Mouse (Mus musculus): Measurements from ENCODE around the gene Vmn1r19. TPM values are rescaled to one million over a fixed set of nuclear protein-coding genes. Genes with fewer than 3 reads are reported as not detected.

The Vmn1r19 gene
- polyA plus RNA-seq (2017; shearing (Covaris generic)), result not detected

GRCm38 (mm10) chr6:57403480-57403879 lies at the start of gene Vmn1r19:
TSS of gene Vmn1r19 (plus strand) at chr6:57403780.

GRCm38 (mm10) chr6:57363627-57364026 lies 40.0 kb upstream of the Vmn1r19 start, which contains the start of gene Vmn1r17:
TSS of gene Vmn1r17 (minus strand) at chr6:57363727.

GRCm38 (mm10) chr6:57395683-57396082 lies 7.9 kb upstream of the Vmn1r19 start, which contains the start of gene Vmn1r18:
TSS of gene Vmn1r18 (minus strand) at chr6:57395783.

GRCm38 (mm10) chr6:57428630-57429029 lies 25.1 kb downstream of the Vmn1r19 start, which contains the start of gene Vmn1r20:
TSS of gene Vmn1r20 (plus strand) at chr6:57428930.

Other genes starting within 250 kb of the Vmn1r19 start
- gene Vmn1r12, start 246.9 kb upstream of the Vmn1r19 start, polyA plus RNA-seq (2017; shearing (Covaris generic)), result under 1 TPM; 0.06 to 0.12 TPM
- under 1 TPM; 0.27 to 0.60 TPM for gene Vmn1r13, start 200.5 kb upstream of the Vmn1r19 start, polyA plus RNA-seq (2017; shearing (Covaris generic))
- not detected for gene Vmn1r14, start 172.1 kb upstream of the Vmn1r19 start, polyA plus RNA-seq (2017; shearing (Covaris generic))
- gene Vmn1r15, start 145.8 kb upstream of the Vmn1r19 start, polyA plus RNA-seq (2017; shearing (Covaris generic)), result not detected
- not detected for gene Vmn1r16, start 74.3 kb upstream of the Vmn1r19 start, polyA plus RNA-seq (2017; shearing (Covaris generic))
- not detected for gene Vmn1r17, start 40.1 kb upstream of the Vmn1r19 start, polyA plus RNA-seq (2017; shearing (Covaris generic))
- under 1 TPM in 1 of 2 experiments, not detected in 1; 0.22 TPM for gene Vmn1r18, start 8.0 kb upstream of the Vmn1r19 start, polyA plus RNA-seq (2017; shearing (Covaris generic))
- gene Vmn1r20, start 25.1 kb downstream of the Vmn1r19 start, polyA plus RNA-seq (2017; shearing (Covaris generic)), result not detected
- gene Ppm1k, start 131.7 kb downstream of the Vmn1r19 start, polyA plus RNA-seq (2017; shearing (Covaris generic)), result 10 to 100 TPM in 1 of 2 experiments, 1 to 10 TPM in 1; 8.4 to 13.2 TPM
- gene Herc6, start 177.2 kb downstream of the Vmn1r19 start, polyA plus RNA-seq (2017; shearing (Covaris generic)), result 10 to 100 TPM; 21.4 to 25.6 TPM